Mouse (Mus musculus) forebrain, embryonic 10.5 days (tissue): ENCODE measurements at regions not wholly inside any gene's neighbourhood (a gene's known extent, or its start where the extent isn't known, plus 50 kb on each side); places are given as distances from the start of the nearest gene placed in this dataset.

ENCODE experiments used
- DNase-seq: peaks from one replicate; pipeline ENCODE4 v3.0.0-alpha.2; 2017; ENCODE audit warnings: low spot score; ENCODE audit errors: extremely low spot score
- H3K27ac ChIP-seq: fragments of 300-500 bp; sonication (generic); 2 replicates; pipeline ENCODE4 v1.5.1; 2016; ENCODE audit warnings: mild to moderate bottlenecking
- H3K27me3 ChIP-seq: fragments of 300-500 bp; sonication (generic); 2 replicates; pipeline ENCODE4 v1.6.1; 2016; ENCODE audit warnings: mild to moderate bottlenecking; ENCODE audit not compliant: poor library complexity, severe bottlenecking
- H3K36me3 ChIP-seq: fragments of 300-500 bp; sonication (generic); replicated peaks from 2 replicates; pipeline ENCODE4 v1.6.1; 2016; ENCODE audit warnings: mild to moderate bottlenecking, moderate library complexity
- H3K4me1 ChIP-seq: fragments of 300-500 bp; sonication (generic); 2 replicates; pipeline ENCODE4 v1.6.1; 2016
- H3K4me3 ChIP-seq: fragments of 300-500 bp; sonication (generic); 2 replicates; pipeline ENCODE4 v1.5.1; 2016; ENCODE audit warnings: mild to moderate bottlenecking, moderate library complexity
- H3K9me3 ChIP-seq: fragments of 300-500 bp; sonication (generic); 2 replicates; pipeline ENCODE4 v1.6.1; 2016; ENCODE audit warnings: mild to moderate bottlenecking, moderate library complexity
- WGBS: fragments of 180-500 bp; shearing (Covaris S2); methylation state at CpG from one replicate; pipeline ENCODE4 v1.1.7; 2016; 5-methylcytosine and 5-hydroxymethylcytosine counted together

- Histone ChIP-seq H3K4me1 (peaks cover 12% of the 10 kb centered on the region), H3K27me3 (peaks cover 3% of the 10 kb centered on the region; the same call in 1 of the 2 replicates), H3K9me3 (no peaks in the 10 kb centered on the region), H3K36me3 (no peaks in the 10 kb centered on the region), H3K27ac (no peak overlapping the region), H3K4me3 (no peak overlapping the region)
- DNase-seq: no peak
- 65% methylated on average over 4 of the region's 4 CpGs for WGBS
These were observed 348.8 kb upstream of the BB014433 start for GRCm38 (mm10) chr8:15394722-15395115.

GRCm38 (mm10) chr8:15393936-15394721 is 348.3 kb upstream of the BB014433 start:
- no peak for DNase-seq
- H3K27ac ChIP-seq: no peak overlapping the region
- H3K36me3 ChIP-seq: no peaks in the 10 kb centered on the region
- peaks cover 12% of the 10 kb centered on the region for H3K4me1 ChIP-seq
- 75% methylated on average over 5 of the region's 5 CpGs for WGBS
- no peaks in the 10 kb centered on the region for H3K9me3 ChIP-seq
- peaks cover 3% of the 10 kb centered on the region; the same call in 1 of the 2 replicates for H3K27me3 ChIP-seq
- no peak overlapping the region for H3K4me3 ChIP-seq

- no peak for DNase-seq
- peaks cover 12% of the 10 kb centered on the region for H3K4me1 ChIP-seq
- H3K4me3 ChIP-seq: no peak overlapping the region
- no peaks in the 10 kb centered on the region for H3K36me3 ChIP-seq
- H3K27ac ChIP-seq: no peak overlapping the region
- 35% methylated on average over 4 of the region's 4 CpGs for WGBS
- H3K27me3 ChIP-seq: peaks cover 3% of the 10 kb centered on the region; the same call in 1 of the 2 replicates
- no peaks in the 10 kb centered on the region for H3K9me3 ChIP-seq
These were observed 346.2 kb upstream of the BB014433 start for GRCm38 (mm10) chr8:15392056-15392455.

- Histone ChIP-seq H3K9me3 (no peaks in the 10 kb centered on the region), H3K27me3 (peaks cover 3% of the 10 kb centered on the region; the same call in 1 of the 2 replicates), H3K27ac (no peak overlapping the region), H3K4me3 (no peak overlapping the region), H3K36me3 (no peaks in the 10 kb centered on the region), H3K4me1 (peaks cover 12% of the 10 kb centered on the region)
- DNase-seq: no peak
- WGBS: 89% methylated on average over 5 of the region's 5 CpGs
These were observed 342.9 kb upstream of the BB014433 start for GRCm38 (mm10) chr8:15388791-15389190.

- Histone ChIP-seq H3K4me1 (no peaks in the 10 kb centered on the region), H3K4me3 (no peak overlapping the region), H3K9me3 (no peaks in the 10 kb centered on the region), H3K36me3 (no peaks in the 10 kb centered on the region), H3K27me3 (no peaks in the 10 kb centered on the region), H3K27ac (no peak overlapping the region)
- WGBS: 85% methylated on average over 2 of the region's 2 CpGs
- no peak for DNase-seq
These were observed 321.2 kb upstream of the BB014433 start for GRCm38 (mm10) chr8:15367063-15367462.

GRCm38 (mm10) chr8:15364546-15364945 is 318.7 kb upstream of the BB014433 start:
- WGBS: 93% methylated on average over 1 of the region's 1 CpGs
- Histone ChIP-seq H3K27me3 (no peaks in the 10 kb centered on the region), H3K4me1 (no peaks in the 10 kb centered on the region), H3K36me3 (no peaks in the 10 kb centered on the region), H3K27ac (no peak overlapping the region), H3K9me3 (no peaks in the 10 kb centered on the region), H3K4me3 (no peak overlapping the region)
- DNase-seq: no peak

GRCm38 (mm10) chr8:15344151-15344550 is 298.3 kb upstream of the BB014433 start:
- Histone ChIP-seq H3K36me3 (no peaks in the 10 kb centered on the region), H3K4me1 (no peaks in the 10 kb centered on the region), H3K9me3 (no peaks in the 10 kb centered on the region), H3K4me3 (no peak overlapping the region), H3K27ac (no peak overlapping the region), H3K27me3 (no peaks in the 10 kb centered on the region)
- 94% methylated on average over 5 of the region's 5 CpGs for WGBS
- DNase-seq: no peak

GRCm38 (mm10) chr8:15343616-15344015 is 297.7 kb upstream of the BB014433 start:
- Histone ChIP-seq H3K27ac (no peak overlapping the region), H3K4me1 (no peaks in the 10 kb centered on the region), H3K9me3 (no peaks in the 10 kb centered on the region), H3K36me3 (no peaks in the 10 kb centered on the region), H3K4me3 (no peak overlapping the region), H3K27me3 (no peaks in the 10 kb centered on the region)
- WGBS: 86% methylated on average over 1 of the region's 1 CpGs
- DNase-seq: no peak

- Histone ChIP-seq H3K4me3 (no peak overlapping the region), H3K9me3 (no peaks in the 10 kb centered on the region), H3K27ac (no peak overlapping the region), H3K27me3 (no peaks in the 10 kb centered on the region), H3K36me3 (no peaks in the 10 kb centered on the region), H3K4me1 (no peaks in the 10 kb centered on the region)
- DNase-seq: no peak
- WGBS: 88% methylated on average over 4 of the region's 4 CpGs
These were observed 288.7 kb upstream of the BB014433 start for GRCm38 (mm10) chr8:15334532-15334931.

GRCm38 (mm10) chr8:15327312-15327711 is 281.4 kb upstream of the BB014433 start:
- peaks cover 10% of the 10 kb centered on the region for H3K4me1 ChIP-seq
- H3K36me3 ChIP-seq: no peaks in the 10 kb centered on the region
- no peaks in the 10 kb centered on the region for H3K27me3 ChIP-seq
- WGBS: 60% methylated on average over 5 of the region's 5 CpGs
- no peaks in the 10 kb centered on the region for H3K9me3 ChIP-seq
- H3K27ac ChIP-seq: no peak overlapping the region
- H3K4me3 ChIP-seq: no peak overlapping the region
- no peak for DNase-seq

GRCm38 (mm10) chr8:15323421-15323820 is 277.5 kb upstream of the BB014433 start:
- H3K27ac ChIP-seq: no peak overlapping the region
- H3K9me3 ChIP-seq: no peaks in the 10 kb centered on the region
- H3K36me3 ChIP-seq: no peaks in the 10 kb centered on the region
- H3K4me3 ChIP-seq: no peak overlapping the region
- WGBS: 94% methylated on average over 4 of the region's 4 CpGs
- no peak for DNase-seq
- H3K4me1 ChIP-seq: peaks cover 10% of the 10 kb centered on the region
- no peaks in the 10 kb centered on the region for H3K27me3 ChIP-seq

- Histone ChIP-seq H3K9me3 (no peaks in the 10 kb centered on the region), H3K4me3 (no peak overlapping the region), H3K27ac (no peak overlapping the region), H3K36me3 (no peaks in the 10 kb centered on the region), H3K4me1 (no peaks in the 10 kb centered on the region), H3K27me3 (no peaks in the 10 kb centered on the region)
- 92% methylated on average over 16 of the region's 16 CpGs for WGBS
- no peak for DNase-seq
These were observed 272.4 kb upstream of the BB014433 start for GRCm38 (mm10) chr8:15318082-15318816.

- H3K4me3 ChIP-seq: no peak overlapping the region
- WGBS: 85% methylated on average over 5 of the region's 5 CpGs
- no peak for DNase-seq
- no peaks in the 10 kb centered on the region for H3K36me3 ChIP-seq
- H3K27me3 ChIP-seq: no peaks in the 10 kb centered on the region
- H3K9me3 ChIP-seq: no peaks in the 10 kb centered on the region
- H3K4me1 ChIP-seq: no peaks in the 10 kb centered on the region
- H3K27ac ChIP-seq: no peak overlapping the region
These were observed 267.6 kb upstream of the BB014433 start for GRCm38 (mm10) chr8:15313481-15313880.
